Mouse (Mus musculus): Measurements from ENCODE around the gene Zbtb8b.

DNA sequence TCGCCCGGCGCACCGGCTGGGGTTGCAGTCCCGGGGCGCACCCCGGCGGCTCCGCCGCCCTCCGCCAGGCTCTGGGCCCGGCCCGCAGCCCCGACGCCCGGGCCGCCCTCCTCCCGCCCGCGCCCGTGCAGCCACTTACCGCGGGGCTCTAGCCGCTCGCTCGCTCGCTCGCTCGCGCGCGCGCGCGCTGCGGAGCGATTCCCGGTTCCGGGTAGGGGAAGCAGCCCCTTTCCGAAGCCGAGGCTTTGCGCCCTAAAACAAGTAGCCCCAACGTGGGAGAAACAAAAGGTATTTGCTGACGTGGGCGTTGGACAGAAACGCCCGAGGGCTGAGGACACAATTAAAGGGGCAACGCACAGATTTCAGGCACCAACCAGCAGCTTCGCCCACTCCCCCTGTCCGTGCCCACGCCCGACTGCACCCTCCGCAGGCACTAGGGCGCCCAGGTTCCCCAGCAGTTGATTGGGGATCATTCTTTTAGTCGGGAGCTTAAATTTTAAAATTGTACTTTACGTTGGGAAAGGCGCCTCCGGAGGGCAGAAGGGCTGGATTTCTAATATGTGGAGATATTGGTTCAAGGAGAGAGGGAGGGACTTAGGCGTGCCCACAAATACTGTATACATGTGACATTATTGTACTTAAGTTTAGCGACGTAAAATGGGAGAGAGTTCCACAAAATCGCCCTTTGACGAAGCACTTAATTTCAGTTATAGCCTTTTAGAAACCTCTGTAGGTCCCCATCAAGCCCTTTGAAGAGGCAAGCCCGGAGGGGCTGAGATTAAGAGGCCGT is 62.9 kb downstream of the Zbtb8b start, which contains the start of gene Zbtb8a:
- TF ChIP-seq POLR2A (IDR thresholded peaks at IDR 0.05; ENCODE audit: extremely low read depth, insufficient read depth, low read length) (no peak), CTCF (IDR thresholded peaks at IDR 0.05; ENCODE audit: low read depth, low read length) (no peak)
